Mouse (Mus musculus): ENCODE measurements at regions not wholly inside any gene's neighbourhood (a gene's known extent, or its start where the extent isn't known, plus 50 kb on each side); places are given as distances from the start of the nearest gene placed in this dataset.

DNA sequence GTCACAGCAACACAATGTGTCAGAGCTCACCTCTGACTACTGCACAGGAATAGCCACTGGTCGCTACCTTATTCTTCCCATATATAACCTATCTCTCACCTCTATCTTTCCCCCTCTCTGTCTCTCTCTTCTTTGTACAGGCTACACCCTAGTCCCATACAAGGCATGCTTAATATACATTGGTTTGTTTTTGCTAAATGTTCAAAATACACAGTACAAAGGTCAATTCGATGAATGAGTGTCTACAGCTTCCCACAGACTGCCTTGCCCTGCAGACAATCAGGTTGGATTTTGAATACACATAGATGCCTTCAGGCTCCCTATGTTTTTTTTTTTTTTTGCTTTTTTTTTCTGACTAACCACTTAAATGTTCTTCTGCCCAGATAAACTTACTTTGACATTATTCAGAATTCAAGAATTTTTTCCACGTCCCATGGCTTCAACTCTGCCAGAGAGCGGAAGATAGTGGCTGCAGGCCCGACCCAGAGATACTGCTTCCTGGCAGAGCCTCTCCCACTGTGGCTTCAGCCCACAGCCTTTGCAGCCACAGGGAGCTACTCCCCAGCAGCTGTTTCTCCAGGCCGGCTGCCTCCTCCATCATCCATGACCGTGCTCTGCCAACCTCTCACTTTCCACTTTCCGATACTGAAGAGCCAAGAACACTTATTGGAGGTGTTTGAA, 161.6 kb downstream of the Thbs2 start:
- WGBS: 71% methylated on average over 8 of the region's 8 CpGs
- Histone ChIP-seq H3K9me3 (no peaks in the 10 kb centered on the region), H3K4me1 (no peaks in the 10 kb centered on the region), H3K36me3 (no peaks in the 10 kb centered on the region), H3K27me3 (ENCODE audit: insufficient read depth, poor library complexity, severe bottlenecking) (no peaks in the 10 kb centered on the region), H3K27ac (no peak overlapping the region), H3K4me3 (no peak overlapping the region)
- DNase-seq (ENCODE audit: low spot score): peak; percentile 53

DNA sequence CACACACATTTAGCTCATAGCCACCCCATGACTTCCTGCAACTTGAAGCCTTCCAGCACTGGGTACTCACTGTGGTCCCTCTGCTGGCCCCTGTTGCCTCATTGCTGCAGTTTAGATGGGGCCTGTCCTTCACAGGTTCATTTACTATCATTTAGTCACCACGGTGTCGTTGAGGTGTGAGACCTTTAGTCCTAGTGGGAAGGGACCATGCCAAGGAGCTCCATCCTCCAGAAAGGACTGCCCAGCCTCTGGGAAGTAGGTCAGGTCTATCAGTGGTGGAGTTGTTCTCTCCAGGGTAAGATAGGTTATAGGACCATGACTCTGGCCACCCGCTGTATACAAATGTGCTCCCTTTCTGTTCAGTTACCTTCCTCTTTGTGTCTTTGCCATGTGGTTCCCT, 162.2 kb downstream of the Thbs2 start:
- H3K4me3 ChIP-seq: no peak overlapping the region
- peak; percentile 65 for DNase-seq (ENCODE audit: low spot score)
- no peaks in the 10 kb centered on the region for H3K36me3 ChIP-seq
- 82% methylated on average over 3 of the region's 3 CpGs for WGBS
- no peaks in the 10 kb centered on the region for H3K9me3 ChIP-seq
- no peaks in the 10 kb centered on the region for H3K4me1 ChIP-seq
- H3K27ac ChIP-seq: no peak overlapping the region
- no peaks in the 10 kb centered on the region for H3K27me3 ChIP-seq (ENCODE audit: insufficient read depth, poor library complexity, severe bottlenecking)

DNA sequence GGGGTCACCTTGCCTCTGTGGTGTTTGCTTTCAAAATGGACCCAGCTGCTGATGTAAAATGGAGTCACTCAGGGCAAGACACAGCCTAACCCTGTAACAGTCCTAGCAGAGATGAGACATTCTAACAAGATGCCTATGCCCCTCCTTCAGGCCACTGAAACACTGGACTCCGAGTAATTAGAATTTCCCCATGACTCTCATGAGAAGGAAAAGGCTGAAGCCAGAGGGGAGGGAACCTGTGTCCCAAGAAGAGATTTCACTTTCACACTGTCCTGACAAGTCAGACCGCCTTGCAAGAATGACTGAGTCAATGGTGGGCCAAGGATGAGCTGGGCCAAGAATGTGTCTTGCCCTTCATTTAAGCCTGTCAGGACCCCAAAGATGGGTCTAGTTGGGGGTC, 166.3 kb downstream of the Thbs2 start:
- Histone ChIP-seq H3K4me1 (no peaks in the 10 kb centered on the region), H3K36me3 (no peaks in the 10 kb centered on the region), H3K9me3 (no peaks in the 10 kb centered on the region), H3K27me3 (ENCODE audit: insufficient read depth, poor library complexity, severe bottlenecking) (peaks cover 12% of the 10 kb centered on the region), H3K27ac (no peak overlapping the region), H3K4me3 (no peak overlapping the region)
- DNase-seq (ENCODE audit: low spot score): peak; percentile 56
- WGBS: 75% methylated on average over 2 of the region's 2 CpGs

DNA sequence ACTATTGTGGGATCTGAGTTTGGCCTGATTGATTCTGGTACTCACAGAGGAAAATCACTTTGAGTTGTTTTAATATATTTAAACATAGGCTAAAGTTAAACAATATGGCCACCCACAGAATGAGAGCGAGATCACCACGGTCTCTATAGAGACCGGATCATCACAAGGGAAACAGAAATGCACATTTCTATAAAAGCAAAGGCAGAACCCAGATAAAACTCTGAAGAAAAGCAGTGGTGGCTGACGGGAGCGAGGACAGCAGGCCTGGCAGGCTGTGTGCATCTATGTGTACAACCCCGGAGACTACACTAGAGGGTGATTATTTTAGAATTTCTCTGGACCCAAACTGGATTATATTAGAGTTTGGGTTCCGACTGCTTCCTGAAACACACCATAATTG, 168.8 kb downstream of the Thbs2 start:
- no peak overlapping the region for H3K4me3 ChIP-seq
- no peak overlapping the region for H3K27ac ChIP-seq
- 81% methylated on average over 7 of the region's 7 CpGs for WGBS

DNA sequence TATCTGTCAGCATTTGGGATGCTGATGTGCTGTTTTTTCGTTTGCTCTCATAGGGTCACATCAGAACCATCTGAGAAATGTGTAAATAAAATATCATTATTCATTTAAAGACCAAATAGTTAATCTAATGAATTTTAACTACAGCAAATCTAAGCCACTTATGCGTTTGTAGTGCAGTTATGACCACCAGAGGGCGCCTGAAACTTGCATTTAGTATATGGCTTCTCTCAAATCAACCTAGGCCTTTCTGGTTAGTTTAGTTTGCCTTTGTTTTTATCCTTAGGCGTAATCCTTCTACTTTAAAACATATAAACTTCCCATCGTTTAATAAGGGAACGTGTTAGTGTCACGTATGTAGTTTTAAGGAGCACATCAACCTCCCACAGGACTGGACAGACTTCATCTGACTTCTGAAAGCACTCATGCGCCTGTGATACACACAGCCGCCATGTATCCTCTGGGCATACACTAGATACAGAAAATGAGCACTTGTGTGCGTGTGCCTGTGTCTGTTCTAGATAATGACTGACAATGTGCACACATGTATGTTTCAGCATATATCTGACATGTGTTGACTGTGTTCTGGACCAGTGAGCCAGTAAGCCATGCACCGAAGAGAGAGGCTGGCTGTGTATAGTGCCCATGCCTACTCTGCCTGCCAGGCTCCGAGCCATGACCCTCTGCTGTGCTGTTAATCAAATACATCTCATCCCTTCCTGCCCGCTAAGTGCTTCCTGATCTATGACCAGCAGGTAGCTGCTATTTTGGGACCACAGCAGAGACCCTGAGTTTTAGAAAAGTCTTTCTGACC, 169.4 kb downstream of the Thbs2 start:
- WGBS: 46% methylated on average over 13 of the region's 13 CpGs
- Histone ChIP-seq H3K27me3 (ENCODE audit: insufficient read depth, poor library complexity, severe bottlenecking) (peaks cover 36% of the 10 kb centered on the region), H3K36me3 (no peaks in the 10 kb centered on the region), H3K4me3 (no peak overlapping the region), H3K9me3 (no peaks in the 10 kb centered on the region), H3K4me1 (no peaks in the 10 kb centered on the region), H3K27ac (no peak overlapping the region)
- peak; percentile 72 for DNase-seq (ENCODE audit: low spot score)

More for the DNA sequence above, 168.8 kb downstream of the Thbs2 start:
- Histone ChIP-seq H3K9me3 (no peaks in the 10 kb centered on the region), H3K36me3 (no peaks in the 10 kb centered on the region), H3K4me1 (no peaks in the 10 kb centered on the region), H3K27me3 (ENCODE audit: insufficient read depth, poor library complexity, severe bottlenecking) (peaks cover 30% of the 10 kb centered on the region)
- DNase-seq (ENCODE audit: low spot score): no peak

DNA sequence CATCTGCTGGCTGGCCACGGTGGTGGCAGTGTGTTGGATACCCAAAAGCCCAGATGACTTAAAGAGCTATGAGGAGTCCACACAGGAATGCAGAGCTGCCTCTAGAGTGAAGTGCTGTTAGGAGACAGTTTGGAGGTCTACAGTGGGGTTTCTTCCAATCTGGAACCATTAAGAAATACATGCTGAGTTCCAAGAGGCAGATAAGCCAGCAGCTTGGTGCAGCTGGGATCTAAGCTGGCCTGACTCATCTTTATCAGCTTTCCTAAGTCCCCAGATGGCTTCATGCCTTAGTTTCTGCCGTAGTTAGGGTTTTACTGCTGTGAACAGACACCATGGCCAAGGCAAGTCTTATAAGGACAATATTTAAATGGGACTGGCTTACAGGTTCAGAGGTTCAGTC, 172.0 kb downstream of the Thbs2 start:
- H3K36me3 ChIP-seq: no peaks in the 10 kb centered on the region
- H3K9me3 ChIP-seq: no peaks in the 10 kb centered on the region
- WGBS: 56% methylated on average over 2 of the region's 2 CpGs
- no peak overlapping the region for H3K4me3 ChIP-seq
- H3K4me1 ChIP-seq: peaks cover 7% of the 10 kb centered on the region; the same call in 1 of the 2 replicates
- H3K27me3 ChIP-seq (ENCODE audit: insufficient read depth, poor library complexity, severe bottlenecking): peaks cover 54% of the 10 kb centered on the region
- no peak for DNase-seq (ENCODE audit: low spot score)
- no peak overlapping the region for H3K27ac ChIP-seq

DNA sequence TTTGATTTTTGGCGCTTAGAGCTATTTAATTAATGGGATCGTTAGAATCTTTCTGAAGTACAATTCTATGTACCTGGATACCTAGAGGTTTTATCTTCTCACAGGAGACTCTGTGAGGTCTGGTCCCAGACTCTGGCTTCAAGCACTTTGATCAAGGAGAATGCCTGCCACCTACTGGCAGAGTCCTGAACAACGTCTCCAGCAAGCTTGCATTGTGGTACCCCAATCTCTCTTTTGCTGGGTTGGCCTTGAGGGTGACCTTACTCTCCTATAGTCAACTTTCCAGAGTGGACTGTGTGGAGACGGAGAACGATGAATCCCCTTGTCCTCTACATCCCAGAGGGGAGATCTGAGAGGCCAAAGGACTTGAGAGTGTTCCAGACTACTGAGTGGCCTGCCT, 173.5 kb downstream of the Thbs2 start:
- peak; percentile 78 for DNase-seq (ENCODE audit: low spot score)
- WGBS: 15% methylated on average over 5 of the region's 5 CpGs
- peaks cover 65% of the 10 kb centered on the region for H3K27me3 ChIP-seq (ENCODE audit: insufficient read depth, poor library complexity, severe bottlenecking)
- no peaks in the 10 kb centered on the region for H3K36me3 ChIP-seq
- H3K9me3 ChIP-seq: no peaks in the 10 kb centered on the region
- H3K4me1 ChIP-seq: peaks cover 10% of the 10 kb centered on the region; the same call in 1 of the 2 replicates
- no peak overlapping the region for H3K4me3 ChIP-seq
- no peak overlapping the region for H3K27ac ChIP-seq

DNA sequence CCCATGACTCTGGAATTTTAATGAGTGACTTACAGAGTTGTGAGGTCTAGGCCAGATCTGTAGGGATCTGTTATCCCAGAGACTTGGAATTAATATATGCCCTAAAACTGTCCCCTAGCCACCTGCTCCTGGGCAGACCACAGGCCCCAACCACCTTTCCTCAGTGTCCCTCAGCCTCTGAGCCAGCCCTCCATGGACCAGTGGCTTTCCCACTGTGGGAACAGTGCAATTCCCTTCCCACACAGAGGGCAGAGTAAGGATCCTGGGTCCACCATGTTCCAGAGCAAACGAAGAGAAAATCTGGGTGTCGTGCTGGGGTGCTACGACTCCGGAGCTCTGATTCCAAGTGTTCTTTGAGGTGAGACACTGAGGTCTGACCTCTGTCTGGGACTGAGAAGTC, 174.7 kb downstream of the Thbs2 start:
- DNase-seq (ENCODE audit: low spot score): peak; percentile 51
- H3K4me1 ChIP-seq: peaks cover 10% of the 10 kb centered on the region; the same call in 1 of the 2 replicates
- no peak overlapping the region for H3K27ac ChIP-seq
- no peaks in the 10 kb centered on the region for H3K9me3 ChIP-seq
- H3K36me3 ChIP-seq: no peaks in the 10 kb centered on the region
- no peak overlapping the region for H3K4me3 ChIP-seq
- H3K27me3 ChIP-seq (ENCODE audit: insufficient read depth, poor library complexity, severe bottlenecking): peaks cover 74% of the 10 kb centered on the region
- 78% methylated on average over 4 of the region's 4 CpGs for WGBS

DNA sequence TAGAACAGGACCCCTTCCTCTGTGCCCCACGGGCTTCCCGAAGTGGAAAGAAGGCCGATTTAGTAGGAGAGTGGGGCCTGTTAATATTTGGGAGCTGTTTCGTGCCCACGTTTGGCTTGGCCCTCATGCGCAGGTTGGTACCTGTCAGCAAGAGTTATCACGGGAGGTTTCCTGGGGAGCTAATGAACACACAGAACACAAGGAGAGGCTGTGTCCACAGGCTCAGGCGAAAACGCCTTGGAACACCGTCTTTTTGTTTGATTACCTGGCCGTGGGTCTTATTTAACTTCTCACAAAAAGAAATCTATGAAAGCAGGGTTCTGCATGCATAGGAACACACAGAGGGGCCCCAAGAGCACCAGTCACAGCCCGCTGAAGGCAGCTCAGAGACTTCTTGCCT, 175.8 kb downstream of the Thbs2 start:
- H3K4me1 ChIP-seq: peaks cover 10% of the 10 kb centered on the region; the same call in 1 of the 2 replicates
- no peaks in the 10 kb centered on the region for H3K9me3 ChIP-seq
- H3K27ac ChIP-seq: no peak overlapping the region; the same call in 1 of the 2 replicates
- 78% methylated on average over 12 of the region's 12 CpGs for WGBS
- DNase-seq (ENCODE audit: low spot score): peak; percentile 56
- peaks cover 78% of the 10 kb centered on the region for H3K27me3 ChIP-seq (ENCODE audit: insufficient read depth, poor library complexity, severe bottlenecking)
- no peak overlapping the region for H3K4me3 ChIP-seq
- H3K36me3 ChIP-seq: no peaks in the 10 kb centered on the region

DNA sequence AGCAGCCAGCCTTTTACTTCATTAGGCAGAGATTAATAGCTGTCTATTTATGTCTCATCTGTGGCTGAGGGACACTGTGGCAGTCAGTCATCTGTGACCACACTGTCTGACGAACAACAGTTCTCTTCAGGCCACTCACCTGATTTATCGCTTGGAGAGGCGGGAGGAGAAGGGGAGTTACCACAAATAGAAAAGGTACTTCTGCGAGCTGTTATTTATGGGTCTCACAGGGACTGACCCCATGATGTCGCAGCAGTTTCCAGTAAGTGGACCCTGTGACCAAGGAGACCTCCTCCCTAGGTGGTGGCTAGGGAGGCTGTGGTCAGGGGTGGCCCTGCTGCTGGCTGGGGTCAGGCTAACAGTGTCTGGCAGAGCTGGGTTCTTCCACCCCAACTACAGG, 176.7 kb downstream of the Thbs2 start:
- Histone ChIP-seq H3K27ac (0 out of 2 replicates have a peak overlapping the region, but pooled peaks have one; percentile 11), H3K36me3 (no peaks in the 10 kb centered on the region), H3K4me3 (no peak overlapping the region), H3K4me1 (peaks cover 10% of the 10 kb centered on the region; the same call in 1 of the 2 replicates), H3K9me3 (no peaks in the 10 kb centered on the region), H3K27me3 (ENCODE audit: insufficient read depth, poor library complexity, severe bottlenecking) (peaks cover 78% of the 10 kb centered on the region)
- DNase-seq (ENCODE audit: low spot score): peak; percentile 72
- WGBS: 43% methylated on average over 5 of the region's 5 CpGs

DNA sequence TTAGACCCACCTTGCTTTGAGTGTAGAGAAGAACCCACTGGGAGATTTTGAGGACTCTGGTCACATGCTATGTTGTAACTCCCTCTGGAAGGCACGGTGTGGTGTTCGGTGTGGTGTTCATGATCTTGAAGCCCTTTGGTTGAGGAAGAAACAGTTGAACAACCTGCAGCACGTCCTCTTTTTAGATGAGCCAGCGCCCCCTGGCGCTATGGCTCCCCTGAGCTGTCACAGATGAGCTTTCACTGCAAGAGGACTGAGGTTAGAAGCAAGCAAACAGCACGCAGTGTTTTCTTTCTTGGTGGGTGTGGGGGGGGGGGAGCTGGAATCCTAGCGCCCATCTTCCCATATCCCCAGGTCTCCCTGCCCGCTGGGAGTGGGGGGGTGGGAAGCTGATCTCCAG, 177.9 kb downstream of the Thbs2 start:
- DNase-seq (ENCODE audit: low spot score): no peak
- H3K4me1 ChIP-seq: peaks cover 10% of the 10 kb centered on the region; the same call in 1 of the 2 replicates
- WGBS: 29% methylated on average over 8 of the region's 8 CpGs
- no peaks in the 10 kb centered on the region for H3K9me3 ChIP-seq
- H3K36me3 ChIP-seq: no peaks in the 10 kb centered on the region
- no peak overlapping the region for H3K27ac ChIP-seq
- H3K27me3 ChIP-seq (ENCODE audit: insufficient read depth, poor library complexity, severe bottlenecking): peaks cover 77% of the 10 kb centered on the region
- no peak overlapping the region for H3K4me3 ChIP-seq

DNA sequence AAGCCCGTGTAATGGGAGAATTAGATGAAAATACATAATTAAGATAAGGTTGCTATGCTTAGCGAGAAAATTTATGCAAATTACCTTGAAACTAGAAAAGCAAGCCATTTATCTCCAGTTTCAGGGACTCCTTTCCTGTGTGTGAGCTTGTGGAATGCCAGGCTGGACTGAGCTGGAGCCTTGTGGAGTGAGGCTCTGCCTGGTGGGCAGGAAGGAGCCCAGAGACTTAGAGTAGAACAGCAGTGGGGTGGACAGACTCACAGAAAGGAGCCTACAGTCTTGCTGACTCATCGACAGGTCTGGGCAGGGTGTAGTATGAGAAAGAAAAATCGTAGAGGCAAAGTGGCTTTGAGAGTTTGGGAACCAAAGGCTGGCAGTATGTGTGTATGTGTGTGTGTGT, 180.6 kb downstream of the Thbs2 start:
- Histone ChIP-seq H3K36me3 (no peaks in the 10 kb centered on the region), H3K4me1 (peaks cover 10% of the 10 kb centered on the region; the same call in 1 of the 2 replicates), H3K4me3 (no peak overlapping the region), H3K27ac (no peak overlapping the region), H3K27me3 (ENCODE audit: insufficient read depth, poor library complexity, severe bottlenecking) (peaks cover 78% of the 10 kb centered on the region), H3K9me3 (no peaks in the 10 kb centered on the region)
- DNase-seq (ENCODE audit: low spot score): no peak
- 73% methylated on average over 4 of the region's 4 CpGs for WGBS

DNA sequence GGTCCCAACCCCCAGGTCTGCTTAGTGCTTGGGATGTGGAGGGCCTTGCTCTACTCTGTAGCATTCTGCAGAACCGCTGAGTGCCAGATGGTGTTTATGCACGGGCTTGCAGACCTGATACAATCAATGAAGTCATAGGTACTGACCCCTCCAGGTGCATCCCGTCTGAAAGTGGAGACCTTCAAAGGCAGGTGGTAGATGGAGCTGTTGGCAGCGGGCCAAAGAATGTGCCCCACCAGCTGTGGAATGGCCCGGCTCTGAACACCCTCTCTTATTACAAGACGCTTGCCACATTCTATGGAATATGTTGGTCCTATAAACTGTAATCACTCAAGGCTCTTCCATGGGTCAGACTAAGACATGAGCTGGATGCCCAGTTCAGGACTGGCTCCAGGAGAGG, 183.5 kb downstream of the Thbs2 start:
- H3K9me3 ChIP-seq: no peaks in the 10 kb centered on the region
- DNase-seq (ENCODE audit: low spot score): no peak
- peaks cover 67% of the 10 kb centered on the region for H3K27me3 ChIP-seq (ENCODE audit: insufficient read depth, poor library complexity, severe bottlenecking)
- H3K4me1 ChIP-seq: no peaks in the 10 kb centered on the region
- H3K36me3 ChIP-seq: no peaks in the 10 kb centered on the region
- WGBS: 72% methylated on average over 6 of the region's 6 CpGs
- no peak overlapping the region for H3K27ac ChIP-seq
- H3K4me3 ChIP-seq: no peak overlapping the region
